Mouse (Mus musculus) telencephalon, adult 2 months (tissue): ENCODE measurements around the gene Hspbap1.

Source experiments
- DNase-seq: peaks from one replicate; pipeline ENCODE4 v3.0.0-alpha.2; 2011; ENCODE audit warnings: low read depth, low spot score

The Hspbap1 gene

DNA sequence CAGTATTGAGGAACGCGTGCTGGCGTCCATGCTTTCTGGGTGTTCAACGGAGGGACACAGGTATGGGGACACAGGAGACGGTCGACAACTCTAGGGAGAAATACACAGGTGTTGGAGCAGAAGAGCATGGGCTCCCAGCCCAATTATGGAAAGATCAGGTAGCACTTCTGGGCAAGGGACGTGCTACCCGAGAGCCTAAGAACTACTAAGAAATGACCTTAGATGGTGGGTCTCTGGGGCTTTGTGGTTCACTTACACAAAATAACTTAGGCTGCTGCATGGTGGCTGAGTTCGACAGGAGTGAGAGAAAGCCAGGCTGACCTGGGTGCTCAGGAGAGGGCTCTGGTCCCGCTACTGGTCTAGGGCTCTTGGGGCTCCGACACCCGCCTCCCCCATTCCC lies 101.7 kb downstream of the Hspbap1 start:
- DNase-seq, result no peak

- DNase-seq, result no peak
These were observed 102.3 kb downstream of the Hspbap1 start for GRCm38 (mm10) chr16:35872410-35873006.

DNA sequence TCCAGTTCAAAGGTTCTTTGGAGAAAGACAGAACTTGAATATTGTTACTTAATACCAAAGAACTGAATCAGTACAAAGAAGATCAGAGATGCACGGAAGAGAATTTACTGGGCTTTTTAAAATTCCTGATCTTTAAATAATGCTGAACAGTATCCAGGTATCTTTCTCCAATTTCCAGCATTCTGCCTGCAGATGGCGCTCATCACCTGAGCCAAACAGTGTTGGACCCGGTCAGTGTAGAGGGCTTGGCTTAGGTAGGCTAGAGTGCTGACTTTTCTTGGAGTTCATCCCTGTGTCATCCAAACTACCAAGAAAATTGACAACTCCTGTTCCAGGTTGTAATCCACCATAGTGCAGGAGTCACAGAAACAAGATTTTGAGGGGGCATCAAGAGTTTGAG lies 104.2 kb downstream of the Hspbap1 start:
- DNase-seq, result no peak
